ENCODE assay signal across 16 mouse cellular contexts in the genomic region with DNA sequence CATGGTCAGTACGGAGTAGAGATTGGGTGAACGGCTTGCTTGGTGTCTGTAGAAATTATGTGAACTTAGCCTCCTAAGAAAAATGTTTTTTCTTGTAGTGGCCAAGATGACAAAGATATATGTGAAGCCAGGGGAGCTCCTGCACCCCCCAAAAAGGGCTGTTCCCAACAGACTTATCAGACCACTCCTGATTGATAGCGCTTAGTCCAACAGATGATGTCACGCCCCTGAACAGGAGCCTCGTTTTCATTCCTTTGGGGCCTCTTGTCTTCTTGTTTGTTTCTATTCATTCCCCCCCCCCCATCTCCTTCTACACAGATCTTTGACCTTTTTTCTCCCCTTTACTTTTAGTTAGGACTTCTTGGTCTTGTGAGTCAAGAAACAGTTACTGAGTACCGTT.
"Had no signal": no experiment of that assay in that cellular context is flagged by ENCODE, and none has a peak within 500 bp of the region (broad histone marks: within the 10 kb centered on the region; RNA-seq: fewer than 3 reads in every experiment).

No protein-coding gene starts in this region.

- H3K4me3 ChIP-seq: intestine, embryonic 15.5 days; limb, embryonic 15.5 days; midbrain, embryonic 15.5 days; neural tube, embryonic 12.5 days had no signal

- ATAC-seq: intestine, embryonic 15.5 days; midbrain, embryonic 15.5 days had no signal

- H3K9ac ChIP-seq: intestine, embryonic 15.5 days; limb, embryonic 15.5 days; lung, embryonic 14.5 days; midbrain, embryonic 15.5 days; neural tube, embryonic 12.5 days had no signal

- H3K27me3 ChIP-seq: intestine, embryonic 15.5 days; limb, embryonic 15.5 days; midbrain, embryonic 15.5 days; neural tube, embryonic 12.5 days had no signal

- H3K9me3 ChIP-seq: intestine, embryonic 15.5 days; limb, embryonic 15.5 days; midbrain, embryonic 15.5 days; neural tube, embryonic 12.5 days had no signal

- H3K27ac ChIP-seq: intestine, embryonic 15.5 days; limb, embryonic 15.5 days; midbrain, embryonic 15.5 days; neural tube, embryonic 12.5 days had no signal

- H3K4me2 ChIP-seq: intestine, embryonic 15.5 days; limb, embryonic 15.5 days; lung, embryonic 14.5 days; midbrain, embryonic 11.5 days; midbrain, embryonic 15.5 days; neural tube, embryonic 12.5 days had no signal

- H3K4me1 ChIP-seq: intestine, embryonic 15.5 days; midbrain, embryonic 15.5 days; neural tube, embryonic 12.5 days had no signal

- H3K36me3 ChIP-seq: intestine, embryonic 15.5 days; limb, embryonic 15.5 days; midbrain, embryonic 15.5 days; neural tube, embryonic 12.5 days had no signal

- DNase-seq: kidney, adult 18-20 months; kidney, postnatal 10 days; kidney, postnatal 4 days; layer of hippocampus, postnatal 36 days; lung, embryonic 14.5 days; lung, postnatal 10 days; lung, postnatal 4 days; right cerebral cortex, postnatal 4 days; spleen, adult 18-20 months; thymus, adult 18-20 months; thymus, postnatal 14 days had no signal
